Mouse (Mus musculus): ENCODE measurements at regions not wholly inside any gene's neighbourhood (a gene's known extent, or its start where the extent isn't known, plus 50 kb on each side); places are given as distances from the start of the nearest gene placed in this dataset.

DNA sequence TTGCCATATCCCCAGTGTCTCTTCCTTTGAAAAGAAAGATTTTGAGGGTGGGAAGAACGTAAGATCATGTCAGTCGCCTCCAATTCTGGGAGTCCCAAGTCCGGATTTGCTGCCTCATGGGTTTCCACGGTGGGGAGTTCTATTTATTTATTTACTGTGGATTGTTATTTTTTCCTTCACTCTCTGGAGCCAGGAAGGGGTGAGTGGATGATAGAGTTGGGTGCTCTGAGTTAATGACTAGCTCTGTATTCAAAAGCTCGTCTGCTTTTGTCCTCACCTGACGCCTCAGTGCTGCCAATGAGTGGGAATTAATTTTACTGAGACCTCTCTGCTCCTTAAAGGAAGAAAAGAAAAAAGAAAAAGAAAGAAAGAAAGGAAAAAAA is 551.8 kb upstream of the Btbd3 start:
- no peak for DNase-seq

DNA sequence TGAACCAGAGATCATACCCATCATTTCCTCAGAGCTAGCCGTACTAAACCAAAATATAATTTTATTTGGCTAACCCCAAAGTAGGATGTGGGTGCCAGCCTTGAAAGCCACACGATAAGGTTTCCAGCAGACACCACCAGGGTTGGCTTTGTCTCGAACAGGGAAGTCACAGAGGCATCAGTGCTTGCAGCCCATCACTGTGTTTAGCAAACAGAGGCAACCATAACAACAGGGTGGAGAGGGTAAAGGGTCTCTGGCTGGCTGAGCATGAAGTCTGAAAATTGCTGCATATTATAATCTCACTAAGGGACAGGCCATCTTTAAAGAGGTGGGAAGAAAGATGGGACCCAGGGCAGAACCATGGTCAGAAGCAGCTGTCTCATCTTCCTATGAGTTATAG is 552.3 kb upstream of the Btbd3 start:
- DNase-seq: no peak

DNA sequence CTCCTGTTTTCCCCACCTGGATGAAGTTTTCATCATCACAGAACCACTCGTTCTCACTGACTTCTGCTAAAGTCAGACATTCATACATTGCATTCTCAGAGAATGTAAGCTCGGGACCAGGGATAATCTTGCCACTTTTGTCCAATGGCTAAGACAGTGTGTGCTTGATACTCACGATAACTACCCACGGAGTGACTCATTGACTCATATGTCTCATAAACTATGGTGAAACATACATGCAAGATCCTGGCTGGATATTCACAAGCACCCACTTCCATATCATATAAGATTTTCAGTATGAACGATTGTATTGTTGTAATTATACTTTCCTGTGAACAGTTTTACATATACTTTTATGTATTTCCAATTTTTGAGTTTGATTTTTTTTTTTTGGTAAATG is 560.5 kb upstream of the Btbd3 start:
- DNase-seq: no peak

DNA sequence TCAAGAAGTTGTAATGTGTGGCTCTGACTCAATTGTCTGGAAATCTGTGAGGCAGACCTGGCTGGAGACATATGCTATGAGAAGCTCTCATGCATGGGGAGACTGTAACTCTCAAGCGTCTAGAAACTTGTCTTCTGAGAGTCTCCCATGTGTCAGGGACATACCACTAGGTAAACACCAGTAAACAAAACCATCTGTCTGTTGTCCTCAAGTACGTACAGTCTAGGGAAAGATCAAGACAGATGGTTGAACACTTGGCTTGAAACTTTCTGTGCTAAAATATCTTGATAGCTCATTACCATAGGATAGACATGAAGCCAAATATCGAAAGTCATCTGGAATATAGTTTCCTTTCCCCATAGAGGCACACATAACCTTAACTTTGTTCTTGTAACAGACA is 562.3 kb upstream of the Btbd3 start:
- DNase-seq: no peak

DNA sequence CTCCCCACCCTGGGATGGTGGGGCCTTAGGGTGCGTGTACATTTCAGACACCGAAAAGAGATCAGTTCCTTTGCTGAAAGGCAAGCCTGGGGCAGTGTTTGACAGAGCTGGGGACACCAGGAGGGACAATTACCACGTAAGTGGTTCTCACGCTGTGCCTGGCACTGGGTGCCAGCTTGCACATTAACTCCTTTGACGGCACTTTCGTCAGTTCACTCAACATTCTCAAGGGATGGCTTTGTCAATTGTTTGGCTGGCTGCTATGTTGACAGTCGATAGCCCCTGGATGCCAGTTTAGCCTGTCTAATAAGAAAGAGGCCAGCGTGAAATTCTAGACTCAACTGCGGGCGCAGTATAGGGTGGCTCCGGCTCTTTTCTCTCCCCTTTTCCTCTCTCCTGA is 569.2 kb upstream of the Btbd3 start:
- no peak for DNase-seq

DNA sequence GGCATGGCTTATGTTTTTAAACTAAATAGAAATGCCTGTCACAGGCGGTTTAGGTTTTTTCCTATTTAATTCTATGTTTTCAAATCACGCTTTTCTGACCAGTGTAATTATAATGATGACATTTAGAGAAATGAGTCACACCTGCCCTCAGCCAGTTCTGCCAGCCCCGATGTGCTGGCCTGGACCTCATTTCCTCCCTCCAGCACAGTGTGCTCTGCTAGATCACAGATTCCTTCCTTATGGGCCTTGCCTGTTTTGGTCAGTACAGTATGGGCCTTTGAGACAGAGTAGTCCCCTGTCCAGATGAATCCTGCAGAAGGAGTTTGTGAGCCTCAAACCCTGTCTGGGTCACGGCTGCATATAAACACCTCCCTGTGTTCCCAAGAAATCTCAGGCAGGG is 569.6 kb upstream of the Btbd3 start:
- no peak for DNase-seq

DNA sequence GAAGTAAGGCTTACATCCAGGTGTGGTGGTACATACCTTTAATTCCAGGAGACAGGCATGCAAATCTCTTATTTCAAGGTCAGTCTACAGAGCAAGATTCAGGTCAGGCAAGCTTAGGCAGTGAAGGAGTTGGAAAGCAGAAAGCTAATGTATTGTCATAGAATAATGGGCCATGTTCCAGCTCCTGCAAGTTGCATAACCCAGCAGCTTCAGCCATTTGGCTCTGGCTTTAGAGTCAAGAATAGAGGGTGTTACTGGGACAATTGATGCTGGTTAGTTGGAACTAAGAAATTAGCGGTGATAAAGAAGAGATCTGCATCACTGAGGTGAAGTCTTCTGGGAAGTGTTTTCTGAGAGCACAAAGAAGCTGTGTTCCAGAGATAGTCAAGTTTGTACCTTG is 565.3 kb upstream of the Jag1 start:
- no peak for DNase-seq

DNA sequence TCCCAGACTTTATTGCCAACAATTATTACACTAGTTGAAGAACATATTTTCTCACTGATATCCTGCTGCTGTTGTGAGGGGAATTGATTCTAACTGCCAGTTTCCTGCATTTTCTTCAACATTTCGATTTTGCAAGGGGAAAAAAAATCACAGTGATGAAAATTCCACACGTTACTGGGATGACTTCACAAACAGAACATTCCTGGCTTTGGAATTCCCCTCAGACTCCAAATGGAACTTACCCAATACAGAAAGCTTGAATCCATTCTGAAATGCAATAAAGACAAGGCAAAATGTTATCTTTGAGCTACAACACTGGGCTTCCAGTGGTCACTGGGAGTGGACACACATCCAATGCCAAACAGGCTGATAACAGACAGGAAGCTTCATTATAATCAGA is 546.7 kb upstream of the Jag1 start:
- DNase-seq: no peak

DNA sequence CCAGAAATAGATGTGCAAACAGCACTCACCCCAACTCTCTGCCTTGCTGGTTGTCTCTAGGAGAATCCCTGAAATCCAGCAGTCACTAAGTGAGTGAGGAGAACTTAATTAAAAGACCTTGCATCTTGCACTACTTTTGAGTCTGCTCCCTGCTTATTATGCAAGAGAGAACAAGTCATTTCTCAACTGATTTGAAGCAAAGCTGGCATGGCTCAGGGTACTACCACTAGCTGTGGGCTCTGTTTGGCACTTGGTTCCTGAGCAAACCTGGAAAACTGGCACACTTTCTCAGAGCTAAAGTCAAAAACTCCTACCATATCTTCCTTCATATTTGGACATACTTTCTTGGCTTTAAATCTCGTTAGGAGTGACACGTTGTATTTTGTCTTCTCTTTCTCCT is 545.8 kb upstream of the Jag1 start:
- DNase-seq: no peak

DNA sequence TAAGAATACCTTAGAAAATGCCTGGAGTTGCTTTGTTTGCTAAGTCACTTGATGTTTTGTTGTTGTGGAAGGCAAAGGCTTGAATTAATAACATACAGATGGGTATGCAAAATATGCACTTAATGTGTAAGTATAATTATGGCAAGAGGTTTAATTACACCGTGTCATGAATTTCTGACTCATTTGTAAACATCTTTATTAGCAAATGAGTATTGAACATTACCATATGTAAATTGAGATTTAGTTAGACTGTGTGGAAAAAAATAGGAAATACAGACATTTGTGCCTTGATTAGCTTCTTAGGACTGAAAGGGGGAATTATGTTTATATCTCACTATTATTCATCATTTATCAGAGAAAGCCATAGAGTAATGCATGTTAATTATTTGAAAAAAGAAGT is 544.0 kb upstream of the Jag1 start:
- no peak for DNase-seq

DNA sequence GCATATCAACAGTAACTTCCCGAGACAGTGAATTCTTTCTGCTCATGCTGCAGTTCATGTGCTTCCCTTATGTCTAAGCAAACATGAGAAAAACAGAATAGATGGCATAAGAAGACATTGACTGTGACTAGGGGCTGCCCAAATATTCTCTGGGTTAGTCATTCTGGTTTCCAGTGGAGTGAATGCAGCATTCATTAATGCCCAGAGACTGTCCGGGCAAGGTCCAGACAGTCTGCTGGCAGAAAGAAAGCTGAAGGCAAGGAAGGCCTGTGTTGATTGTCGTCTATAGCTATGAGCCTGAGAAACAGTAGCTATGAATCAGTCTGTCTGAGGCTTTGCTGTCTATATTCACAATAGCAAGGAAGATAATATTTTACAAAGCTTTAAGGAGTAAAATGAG is 537.9 kb upstream of the Jag1 start:
- DNase-seq: no peak

DNA sequence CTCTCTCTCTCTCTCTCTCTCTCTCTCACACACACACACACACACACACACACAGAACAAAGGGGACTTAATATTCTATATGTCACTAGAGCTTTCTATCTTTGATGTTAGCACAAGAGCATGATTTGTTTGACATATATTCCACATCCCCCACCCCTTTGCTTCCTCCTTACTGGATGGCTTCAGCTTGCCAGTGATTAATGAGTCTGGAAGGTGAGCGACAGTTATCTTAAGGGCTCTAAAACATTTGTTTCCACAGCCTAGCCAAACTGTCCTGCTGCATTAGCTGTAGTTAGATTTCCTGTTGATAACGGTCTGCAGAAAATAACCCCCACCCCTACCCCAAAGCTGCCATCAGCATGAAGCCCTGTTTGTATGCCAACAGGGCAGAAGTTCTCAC is 527.7 kb upstream of the Jag1 start:
- DNase-seq: no peak

DNA sequence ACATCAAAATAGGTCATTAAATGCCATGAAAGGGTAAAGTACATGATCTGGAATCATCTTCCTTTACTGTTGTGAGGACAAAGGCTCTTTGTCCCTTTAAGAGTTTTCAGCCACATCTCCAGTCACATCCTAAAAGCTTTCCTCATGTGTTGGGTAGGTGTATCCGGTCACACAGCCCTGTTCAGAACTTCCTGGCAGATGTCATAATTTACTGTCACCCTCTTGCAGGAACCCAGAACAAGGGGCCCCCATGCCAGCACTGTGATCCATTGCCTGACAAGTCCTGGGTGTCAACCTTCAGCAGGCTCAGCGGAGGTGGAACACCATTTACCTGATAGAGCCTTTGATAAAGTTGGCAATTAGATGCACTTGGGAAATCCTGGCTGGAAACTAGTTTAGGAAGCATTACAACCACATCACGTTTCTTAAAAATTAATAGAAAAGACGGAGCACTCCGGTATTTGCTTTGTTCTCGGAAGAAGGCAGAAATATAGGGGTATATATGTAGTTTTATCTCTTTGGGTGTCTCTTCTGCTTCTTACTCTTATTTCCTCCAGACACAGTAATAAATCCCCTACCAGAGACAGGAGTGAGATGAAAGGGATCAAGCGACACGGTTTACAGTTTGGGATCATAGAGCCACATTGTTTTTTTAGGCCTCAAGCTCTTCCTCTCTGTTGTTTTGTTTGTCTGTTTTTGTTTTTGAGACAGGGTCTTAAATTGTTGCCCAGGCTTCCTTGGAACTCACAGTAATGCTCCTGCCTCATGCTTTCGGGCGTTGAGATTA is 527.0 kb upstream of the Jag1 start:
- peak; percentile 5 for DNase-seq

DNA sequence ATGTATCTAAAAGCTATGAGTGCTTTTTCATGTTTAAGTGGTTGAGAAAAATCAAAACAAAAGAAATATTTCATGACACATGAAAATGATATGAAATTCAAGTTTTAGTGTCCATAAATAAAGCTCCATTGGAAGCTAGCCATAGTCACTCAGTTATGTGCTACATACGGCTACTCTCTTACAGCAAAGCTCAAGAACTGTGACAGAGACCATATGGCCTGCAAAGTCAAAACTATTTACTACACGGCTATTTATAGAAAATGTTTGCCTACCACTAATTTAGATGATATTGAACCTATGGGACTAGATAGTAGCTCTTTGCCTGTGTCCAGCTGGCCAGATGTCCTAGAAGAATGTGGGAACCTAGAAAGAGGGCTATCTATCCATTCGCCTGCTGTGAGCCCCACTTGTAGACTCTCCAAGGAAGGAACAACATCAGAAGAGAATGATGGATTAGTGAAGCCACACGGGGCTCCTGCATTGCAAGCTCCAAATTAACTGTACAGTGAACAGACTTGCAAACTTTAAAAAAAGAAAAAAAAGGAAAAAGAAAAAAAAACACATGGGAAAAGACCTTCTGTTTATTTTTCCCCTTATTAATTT is 518.7 kb upstream of the Jag1 start:
- DNase-seq: no peak

DNA sequence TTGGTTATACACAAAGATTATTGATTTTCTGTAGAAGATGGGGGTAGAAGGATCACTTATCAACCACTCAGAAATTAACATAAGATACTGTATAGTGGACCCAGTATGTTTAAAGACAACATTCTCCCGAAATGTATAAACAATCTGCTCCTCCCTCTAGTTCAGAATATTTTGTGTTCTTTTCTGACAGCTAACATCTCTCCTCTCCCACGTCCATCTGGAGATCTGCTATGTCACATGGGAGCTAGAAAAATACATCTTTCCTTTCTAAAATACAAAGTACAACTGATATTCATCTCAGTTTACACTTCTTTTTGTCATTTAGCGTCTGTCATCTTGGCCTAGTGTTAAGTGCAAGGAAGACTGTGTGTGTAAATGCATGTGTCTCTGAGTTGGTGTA is 500.2 kb upstream of the Jag1 start:
- no peak for DNase-seq

DNA sequence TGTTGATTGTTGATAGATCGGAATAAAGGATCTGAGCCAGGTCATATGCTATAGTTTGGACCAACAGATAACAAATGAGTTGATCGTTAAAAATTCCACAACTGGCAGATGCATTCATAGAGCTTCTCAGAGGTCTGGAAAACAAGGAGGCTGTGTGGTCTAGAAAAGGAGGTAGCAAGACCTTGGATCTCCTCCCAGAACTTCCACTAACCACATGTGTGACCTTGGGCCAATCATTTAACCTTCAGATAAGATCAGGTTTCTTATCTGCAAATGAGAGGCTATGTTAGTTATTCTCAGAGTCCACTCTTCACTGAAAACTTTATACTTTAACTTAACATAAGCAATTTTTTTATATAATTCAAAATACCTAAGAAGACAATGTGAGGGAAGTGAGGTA is 497.3 kb upstream of the Jag1 start:
- DNase-seq: no peak

DNA sequence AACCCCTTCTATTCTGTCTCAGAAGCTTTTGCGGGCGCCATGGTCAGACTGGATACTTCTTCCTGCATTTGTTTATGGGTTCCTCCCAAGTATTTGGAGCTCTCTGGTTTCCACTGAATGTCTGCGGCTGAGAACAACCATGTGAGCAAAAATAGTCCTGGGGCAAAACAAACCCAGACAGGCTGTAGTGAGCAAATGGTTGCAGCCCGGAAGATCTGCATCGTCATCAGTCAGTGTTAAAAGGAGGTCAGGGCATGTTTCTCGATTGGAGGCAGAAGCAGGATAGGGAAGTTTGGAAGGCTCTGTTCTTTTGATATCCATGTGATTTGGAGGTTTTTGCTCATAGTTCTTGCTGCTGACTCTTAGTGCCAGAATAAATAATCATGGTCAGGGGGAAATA is 492.1 kb upstream of the Jag1 start:
- DNase-seq: no peak

DNA sequence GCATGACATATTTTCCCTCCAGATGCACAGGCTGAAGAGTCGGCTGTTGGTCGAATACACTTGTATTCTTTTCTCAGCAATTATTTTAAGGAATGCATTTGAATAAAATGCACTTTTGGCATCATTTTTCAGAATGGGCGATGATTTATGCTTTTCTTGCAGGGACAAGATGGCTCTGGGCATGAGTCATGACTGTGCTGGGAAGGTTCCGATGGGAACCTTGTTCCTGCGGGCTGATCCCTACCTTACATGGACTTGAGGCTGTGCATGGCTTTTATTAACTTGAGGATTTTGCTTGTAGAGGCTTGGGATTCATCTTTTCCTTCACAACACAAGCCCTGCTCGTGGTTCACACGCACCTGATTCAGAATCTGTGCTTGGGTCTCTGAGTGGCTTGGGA is 481.7 kb upstream of the Jag1 start:
- DNase-seq: no peak

DNA sequence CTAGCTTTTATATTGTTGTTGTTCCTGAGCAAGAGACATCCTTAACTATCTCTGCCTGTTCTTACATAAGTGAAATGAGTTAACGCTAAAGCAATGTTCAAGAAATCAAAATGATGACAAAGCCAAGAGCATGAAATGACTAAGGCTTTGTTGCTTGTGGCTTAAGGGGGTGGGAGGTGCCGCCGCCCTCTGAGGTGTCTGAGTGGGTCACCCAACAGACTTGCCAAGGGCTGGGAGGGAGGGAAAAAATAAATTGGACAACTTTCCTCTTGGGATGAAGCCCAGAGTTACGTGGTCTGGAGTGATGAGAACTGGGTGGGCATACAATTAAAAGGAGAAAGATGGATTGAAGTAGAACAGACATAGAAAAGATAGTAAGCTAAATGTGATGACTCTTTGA is 478.1 kb upstream of the Jag1 start:
- no peak for DNase-seq

DNA sequence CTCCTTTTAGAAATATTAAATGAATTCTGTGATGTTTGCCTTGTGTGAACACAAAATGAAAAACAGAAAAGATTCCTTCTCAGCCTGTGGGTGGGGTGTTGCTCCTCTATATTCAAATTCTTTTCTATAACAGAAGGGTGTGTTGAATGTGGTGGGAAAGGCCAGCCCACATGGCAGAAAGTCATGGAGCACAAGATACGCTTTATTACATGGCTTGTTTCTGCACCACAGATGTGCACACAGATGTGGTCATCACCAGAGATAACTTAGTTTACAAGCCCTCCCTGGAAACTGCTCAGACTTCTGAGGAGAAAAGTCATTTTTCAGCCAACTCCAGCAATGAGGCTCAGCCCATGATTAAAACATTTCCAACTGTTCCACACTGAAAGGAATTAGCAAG is 475.1 kb upstream of the Jag1 start:
- no peak for DNase-seq

DNA sequence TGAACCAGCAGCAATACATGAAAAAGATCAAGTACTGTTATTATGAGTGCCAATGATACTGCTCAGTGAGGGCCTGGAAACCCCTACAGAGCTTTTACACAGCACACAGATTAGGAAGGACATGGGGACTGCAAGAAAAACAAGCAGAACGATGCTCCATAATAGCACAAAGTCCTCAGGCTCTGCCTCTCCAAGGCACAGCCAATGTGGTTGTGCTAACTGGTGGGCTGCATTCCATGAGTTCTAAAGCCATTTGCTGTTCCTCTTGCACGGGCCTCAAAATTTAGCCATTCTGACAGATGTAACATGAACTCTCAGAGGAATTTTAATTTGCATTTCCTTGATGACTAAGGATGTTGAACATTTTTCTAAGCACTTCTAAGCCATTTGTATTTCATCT is 465.0 kb upstream of the Jag1 start:
- no peak for DNase-seq

DNA sequence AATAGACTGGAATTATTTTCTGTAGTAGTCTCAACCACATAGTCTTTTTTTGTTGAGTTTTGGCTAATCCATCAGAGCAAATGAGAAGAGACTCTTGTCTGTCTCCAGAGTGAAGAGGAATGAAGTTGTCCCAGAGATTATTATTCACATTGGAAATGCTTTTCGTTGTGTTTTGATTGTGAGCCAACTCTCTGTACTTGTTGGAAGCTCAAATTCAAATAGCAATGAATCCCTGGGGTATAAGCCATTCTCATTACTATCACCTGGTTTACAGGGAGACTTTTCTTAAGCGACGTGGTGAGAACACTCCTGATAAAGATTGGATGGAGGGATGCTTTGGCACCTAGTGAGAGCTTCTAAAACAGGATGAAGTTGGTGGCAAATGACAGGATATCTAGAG is 459.3 kb upstream of the Jag1 start:
- no peak for DNase-seq

DNA sequence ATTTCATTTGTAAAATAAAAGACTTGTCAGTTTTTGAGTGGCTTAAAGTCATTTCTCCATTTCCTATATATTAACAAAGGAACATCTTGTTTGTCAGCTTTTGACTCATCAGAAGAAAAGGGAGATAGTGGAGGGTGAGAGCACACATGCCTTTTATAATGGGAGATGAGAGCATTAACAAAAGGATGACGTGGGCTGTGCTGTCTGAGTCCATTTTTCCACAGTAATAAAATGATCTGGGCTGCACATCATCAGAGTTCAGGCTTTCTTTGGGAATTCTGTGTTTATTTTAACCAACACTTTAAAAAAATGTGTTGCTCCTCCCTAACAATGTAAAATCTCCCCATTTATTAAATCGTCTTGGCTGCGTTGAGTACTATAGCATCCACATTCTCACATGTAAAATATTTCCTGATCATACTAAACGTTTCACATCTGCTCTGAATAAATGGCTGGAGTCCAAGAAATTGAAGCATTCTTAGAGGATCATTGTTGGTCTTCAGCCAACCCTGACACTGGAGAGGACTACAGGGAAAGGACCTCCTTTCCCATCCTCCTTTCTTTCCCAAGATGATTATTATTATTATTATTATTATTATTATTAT is 458.5 kb upstream of the Jag1 start:
- DNase-seq: no peak

DNA sequence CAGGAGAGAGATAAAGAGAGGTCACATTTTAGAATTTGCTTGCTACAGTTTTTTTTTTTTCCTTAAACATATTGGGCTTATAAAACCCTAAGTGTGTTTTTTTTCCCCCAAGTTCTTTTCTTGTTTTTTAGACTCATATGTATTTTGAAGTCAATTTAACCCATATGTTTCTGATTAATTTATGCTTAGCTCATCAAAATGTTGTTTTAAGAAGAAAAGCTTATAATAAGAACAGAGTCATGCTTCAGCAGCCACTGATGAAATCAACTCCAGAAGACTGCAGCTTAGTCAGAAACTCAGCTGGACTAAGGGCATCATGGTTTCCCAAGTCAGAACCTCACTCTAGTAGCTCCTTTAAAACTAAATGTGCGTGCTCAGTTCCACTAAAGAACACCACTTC is 454.7 kb upstream of the Jag1 start:
- DNase-seq: no peak

DNA sequence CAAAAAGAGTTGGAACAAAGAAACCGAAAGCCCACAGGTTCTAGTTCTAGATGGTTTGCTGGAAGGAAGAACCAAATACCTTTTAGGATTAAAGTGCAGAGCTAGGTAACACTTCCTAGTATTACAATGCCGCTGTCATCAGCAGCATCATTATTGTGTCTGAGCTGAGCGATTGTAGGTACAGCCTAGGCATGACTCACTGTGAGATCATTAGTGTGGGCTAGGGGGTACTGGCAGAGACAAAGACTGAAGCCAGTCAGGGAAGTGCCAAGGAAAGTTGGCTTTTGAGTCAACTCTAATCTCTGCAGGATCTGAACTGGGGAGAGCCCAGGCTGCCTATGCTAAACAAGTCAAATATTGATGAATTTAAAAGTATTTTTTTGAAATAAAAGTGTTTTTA is 450.2 kb upstream of the Jag1 start:
- no peak for DNase-seq
